Mouse (Mus musculus) CH12F3 (cell line): ENCODE data around the gene Zc3h15.

ENCODE experiments used
- in situ Hi-C: fragments of 300-500 bp; cut with MboI; formaldehyde crosslinking; loops from 2 replicates; pipeline ENCODE4 v1.14.3; 2020; ENCODE audit warnings: low sequenced_read_pairs

Zc3h15 gene

GRCm38 (mm10) chr2:83673843-83674242 is 29.6 kb downstream of the Zc3h15 start:
- in situ Hi-C loops = no loop called here

GRCm38 (mm10) chr2:83674421-83674820 is 30.2 kb downstream of the Zc3h15 start:
- in situ Hi-C loops = no loop called here

- in situ Hi-C loops = no loop called here
These were observed 30.7 kb downstream of the Zc3h15 start for GRCm38 (mm10) chr2:83674896-83675295.

GRCm38 (mm10) chr2:83675681-83676080 is 31.4 kb downstream of the Zc3h15 start:
- in situ Hi-C loops = no loop called here

GRCm38 (mm10) chr2:83676226-83676870 is 32.1 kb downstream of the Zc3h15 start:
- in situ Hi-C loops = no loop called here

- in situ Hi-C loops = no loop called here
These were observed 37.1 kb downstream of the Zc3h15 start for GRCm38 (mm10) chr2:83681332-83681731.

GRCm38 (mm10) chr2:83681785-83682184 is 37.5 kb downstream of the Zc3h15 start:
- in situ Hi-C loops = no loop called here

GRCm38 (mm10) chr2:83682282-83682681 is 38.0 kb downstream of the Zc3h15 start:
- in situ Hi-C loops = no loop called here

- in situ Hi-C loops = no loop called here
These were observed 39.7 kb downstream of the Zc3h15 start for GRCm38 (mm10) chr2:83683731-83684519.

GRCm38 (mm10) chr2:83684691-83685090 is 40.5 kb downstream of the Zc3h15 start:
- in situ Hi-C loops = no loop called here

- in situ Hi-C loops = no loop called here
These were observed 46.1 kb downstream of the Zc3h15 start for GRCm38 (mm10) chr2:83690372-83690771.

- in situ Hi-C loops = no loop called here
These were observed 48.7 kb downstream of the Zc3h15 start for GRCm38 (mm10) chr2:83692651-83693545.

- in situ Hi-C loops = no loop called here
These were observed 49.8 kb downstream of the Zc3h15 start for GRCm38 (mm10) chr2:83694061-83694460.

GRCm38 (mm10) chr2:83695345-83696247 is 51.4 kb downstream of the Zc3h15 start:
- in situ Hi-C loops = no loop called here

- in situ Hi-C loops = no loop called here
These were observed 54.2 kb downstream of the Zc3h15 start for GRCm38 (mm10) chr2:83698484-83698883.

GRCm38 (mm10) chr2:83699324-83699723 is 55.1 kb downstream of the Zc3h15 start:
- in situ Hi-C loops = no loop called here

- in situ Hi-C loops = no loop called here
These were observed 56.4 kb downstream of the Zc3h15 start for GRCm38 (mm10) chr2:83700667-83701066.

- in situ Hi-C loops = no loop called here
These were observed 58.2 kb downstream of the Zc3h15 start for GRCm38 (mm10) chr2:83702411-83702810.

GRCm38 (mm10) chr2:83705580-83706158 is 61.4 kb downstream of the Zc3h15 start:
- in situ Hi-C loops = no loop called here
